Mouse (Mus musculus) liver, embryonic 14.5 days (tissue): ENCODE data around the gene Gm37240. TPM values are rescaled to one million over a fixed set of nuclear protein-coding genes. Genes with fewer than 3 reads are reported as not detected.

Source experiments
- ATAC-seq: fragments of 200-750 bp; cut with Nextera tagmentation; 2 replicates; pipeline ENCODE4 v1.8.0; 2017; ENCODE audit warnings: moderate number of reproducible peaks, mild to moderate bottlenecking, moderate library complexity; ENCODE audit not compliant: insufficient read depth
- DNase-seq, 3 experiments: peaks; one replicate each; pipeline ENCODE4 v3.0.0-alpha.2; 2012 to 2013; ENCODE audit warnings: low read depth in 3 of 3, low spot score in 3 of 3
- H3K27ac ChIP-seq: fragments of 300-500 bp; sonication (generic); 2 replicates; pipeline ENCODE4 v1.5.1; 2014; ENCODE audit warnings: moderate library complexity, mild to moderate bottlenecking, control low read depth, inconsistent platforms
- H3K27me3 ChIP-seq: fragments of 300-500 bp; sonication (generic); 2 replicates; pipeline ENCODE4 v1.6.1; 2014; ENCODE audit warnings: mild to moderate bottlenecking, low read length, moderate library complexity; ENCODE audit not compliant: control insufficient read depth, insufficient read depth
- H3K36me3 ChIP-seq: fragments of 300-500 bp; sonication (generic); replicated peaks from 2 replicates; pipeline ENCODE4 v1.6.1; 2014; ENCODE audit warnings: low read depth; ENCODE audit not compliant: control insufficient read depth, insufficient read depth
- H3K4me1 ChIP-seq, 2 experiments: fragments of 200-500 bp in 1 of 2; fragments of 300-500 bp in 1 of 2; sonication (generic) in 1 of 2; replicated peaks; 2 replicates each; pipeline ENCODE4 v1.6.1; 2012 to 2014; ENCODE audit warnings: antibody characterized with exemption in 1 of 2, inconsistent platforms in 1 of 2, low read length in 1 of 2; ENCODE audit not compliant: control insufficient read depth in 2 of 2, insufficient read depth in 2 of 2
- H3K4me2 ChIP-seq: fragments of 300-500 bp; sonication (generic); 2 replicates; pipeline ENCODE4 v1.6.1; 2014; ENCODE audit warnings: low read depth, mild to moderate bottlenecking, control low read depth, moderate library complexity
- H3K4me3 ChIP-seq, 2 experiments: fragments of 200-500 bp in 1 of 2; fragments of 300-500 bp in 1 of 2; sonication (generic) in 1 of 2; 2 replicates each; pipeline ENCODE4 v1.5.1; 2012 to 2014; ENCODE audit warnings: low read depth in 2 of 2, low read length in 2 of 2, mild to moderate bottlenecking in 2 of 2, control low read depth in 1 of 2, inconsistent platforms in 1 of 2, moderate library complexity in 1 of 2; ENCODE audit not compliant: insufficient read depth in 1 of 2
- H3K9ac ChIP-seq: fragments of 300-500 bp; sonication (generic); replicated peaks from 2 replicates; pipeline ENCODE4 v1.6.1; 2014; ENCODE audit warnings: mild to moderate bottlenecking, control low read depth, moderate library complexity
- H3K9me3 ChIP-seq: fragments of 300-500 bp; sonication (generic); 2 replicates; pipeline ENCODE4 v1.6.1; 2016; ENCODE audit warnings: low read length, mixed read lengths; ENCODE audit not compliant: control insufficient read depth
- CTCF ChIP-seq: IDR thresholded peaks from 2 replicates; pipeline ENCODE4 v1.5.1; 2016; ENCODE audit warnings: antibody characterized with exemption, low read depth, control low read depth
- EP300 ChIP-seq: IDR thresholded peaks from 2 replicates; pipeline ENCODE4 v1.6.1; 2016; ENCODE audit warnings: antibody characterized with exemption, low read depth
- WGBS: fragments of 180-500 bp; shearing (Covaris S2); extraction: QIAGEN DNeasy Blood & Tissue Kit; methylation state at CpG from one replicate; pipeline ENCODE4 v1.1.7; 2014; ENCODE audit not compliant: insufficient replicate concordance; 5-methylcytosine and 5-hydroxymethylcytosine counted together
- polyA plus RNA-seq, 2 experiments: library from polyadenylated mRNA; depleted of rRNA in 1 of 2; stranded (reverse) in 1 of 2; unstranded in 1 of 2; fragments of >200 nt; fragmentation: Nextera tagmentation in 1 of 2; extraction: Ambion mirVana in 1 of 2; gene quantifications; 2 replicates each; pipeline versions ENCODE4 v1.2.1 to v1.2.3; 2012 to 2014

Gm37240 gene
- polyA plus RNA-seq, 2 experiments: 0.03 to 0.30 TPM

- Histone ChIP-seq H3K4me1 (peaks cover 0 to 6% of the 10 kb centered on the region in 2 experiments; a peak in 3 of 4 replicates), H3K9me3 (no peaks in the 10 kb centered on the region), H3K27ac (no peak overlapping the region), H3K9ac (no peak overlapping the region), H3K4me3 (no peak overlapping the region), H3K4me2 (no peak overlapping the region), H3K36me3 (no peaks in the 10 kb centered on the region), H3K27me3 (no peaks in the 10 kb centered on the region)
- no peak for TF ChIP-seq EP300
- no peak for TF ChIP-seq CTCF
- DNase-seq: no peak
- 77% methylated on average over 8 of the region's 8 CpGs for WGBS
- no peak for ATAC-seq
Observed at GRCm38 (mm10) chr3:85677133-85677532, 210.2 kb downstream of the Gm37240 start.

- H3K4me3 ChIP-seq: no peak overlapping the region
- DNase-seq (no peak), ATAC-seq (no peak)
- WGBS: 69% methylated on average over 6 of the region's 6 CpGs
- H3K27ac ChIP-seq: no peak overlapping the region
- no peaks in the 10 kb centered on the region for H3K4me1 ChIP-seq
- H3K27me3 ChIP-seq: no peaks in the 10 kb centered on the region
- TF ChIP-seq CTCF (no peak), EP300 (no peak)
- H3K9me3 ChIP-seq: no peaks in the 10 kb centered on the region
- H3K36me3 ChIP-seq: no peaks in the 10 kb centered on the region
- no peak overlapping the region for H3K9ac ChIP-seq
- no peak overlapping the region for H3K4me2 ChIP-seq
Observed at GRCm38 (mm10) chr3:85669844-85670243, 217.5 kb downstream of the Gm37240 start.

GRCm38 (mm10) chr3:85667683-85668082 lies 219.6 kb downstream of the Gm37240 start:
- Histone ChIP-seq H3K4me3 (no peak overlapping the region), H3K4me1 (no peaks in the 10 kb centered on the region), H3K36me3 (no peaks in the 10 kb centered on the region), H3K27ac (no peak overlapping the region), H3K4me2 (no peak overlapping the region), H3K27me3 (no peaks in the 10 kb centered on the region), H3K9ac (no peak overlapping the region), H3K9me3 (no peaks in the 10 kb centered on the region)
- DNase-seq: no peak
- ATAC-seq: no peak
- WGBS: 70% methylated on average over 6 of the region's 6 CpGs
- TF ChIP-seq CTCF: no peak
- TF ChIP-seq EP300: no peak

- ATAC-seq: no peak
- H3K27me3 ChIP-seq: no peaks in the 10 kb centered on the region
- no peak overlapping the region for H3K4me2 ChIP-seq
- WGBS: 70% methylated on average over 12 of the region's 12 CpGs
- no peak overlapping the region for H3K9ac ChIP-seq
- no peak for DNase-seq
- TF ChIP-seq CTCF: no peak
- TF ChIP-seq EP300: no peak
- H3K36me3 ChIP-seq: no peaks in the 10 kb centered on the region
- H3K27ac ChIP-seq: no peak overlapping the region
- no peaks in the 10 kb centered on the region for H3K4me1 ChIP-seq
- H3K4me3 ChIP-seq: no peak overlapping the region
- no peaks in the 10 kb centered on the region for H3K9me3 ChIP-seq
Observed at GRCm38 (mm10) chr3:85666736-85667135, 220.6 kb downstream of the Gm37240 start.

GRCm38 (mm10) chr3:85666166-85666565 lies 221.2 kb downstream of the Gm37240 start:
- DNase-seq (no peak), ATAC-seq (no peak)
- H3K27me3 ChIP-seq: no peaks in the 10 kb centered on the region
- no peak overlapping the region for H3K9ac ChIP-seq
- no peaks in the 10 kb centered on the region for H3K36me3 ChIP-seq
- no peak overlapping the region for H3K4me2 ChIP-seq
- 55% methylated on average over 3 of the region's 3 CpGs for WGBS
- no peak overlapping the region for H3K4me3 ChIP-seq
- H3K27ac ChIP-seq: no peak overlapping the region
- H3K9me3 ChIP-seq: no peaks in the 10 kb centered on the region
- TF ChIP-seq CTCF (no peak), EP300 (no peak)
- H3K4me1 ChIP-seq: no peaks in the 10 kb centered on the region
